Mouse (Mus musculus) MEL (cell line): ENCODE results near the gene Fmo6. TPM values are rescaled to one million over a fixed set of nuclear protein-coding genes. Genes with fewer than 3 reads are reported as not detected.

Experiments used
- DNase-seq: peaks from one replicate; pipeline ENCODE4 v3.0.0; 2011; ENCODE audit warnings: low read depth, low spot score
- H3K27ac ChIP-seq: 2 replicates; pipeline ENCODE4 v1.5.1; 2012; ENCODE audit warnings: low read depth, mild to moderate bottlenecking, control low read depth, low read length, moderate library complexity; ENCODE audit not compliant: control insufficient read depth
- H3K27me3 ChIP-seq, 2 experiments: fragments of 150-350 bp in 1 of 2; sonication (generic) in 1 of 2; 2 replicates each; pipeline ENCODE4 v1.6.1; 2012; ENCODE audit warnings: low read length in 2 of 2, mild to moderate bottlenecking in 2 of 2, improper control_type of control experiment in 1 of 2, moderate library complexity in 1 of 2; ENCODE audit not compliant: insufficient read depth in 2 of 2, control insufficient read depth in 1 of 2
- H3K36me3 ChIP-seq, 2 experiments: 2 replicates each; pipeline ENCODE4 v1.6.1; 2012 to 2014; ENCODE audit warnings: low read length in 2 of 2, improper control_type of control experiment in 1 of 2, inconsistent platforms in 1 of 2, mild to moderate bottlenecking in 1 of 2; ENCODE audit not compliant: insufficient read depth in 2 of 2, control insufficient read depth in 1 of 2
- H3K4me1 ChIP-seq, 2 experiments: fragments of 150-350 bp in 1 of 2; sonication (generic) in 1 of 2; 2 replicates each; pipeline ENCODE4 v1.6.1; 2012; ENCODE audit warnings: low read length in 2 of 2, improper control_type of control experiment in 1 of 2, mild to moderate bottlenecking in 1 of 2; ENCODE audit not compliant: insufficient read depth in 2 of 2, control insufficient read depth in 1 of 2
- H3K4me3 ChIP-seq, 2 experiments: fragments of 150-350 bp in 1 of 2; sonication (generic) in 1 of 2; 2 replicates each; pipeline ENCODE4 v1.5.1; 2012; ENCODE audit warnings: low read depth in 2 of 2, low read length in 2 of 2, mild to moderate bottlenecking in 2 of 2, moderate library complexity in 2 of 2, control low read depth in 1 of 2, improper control_type of control experiment in 1 of 2; ENCODE audit not compliant: control insufficient read depth in 1 of 2, insufficient read depth in 1 of 2
- H3K79me2 ChIP-seq: 2 replicates; pipeline ENCODE4 v1.6.1; 2012; ENCODE audit warnings: mild to moderate bottlenecking, low read length, moderate library complexity; ENCODE audit not compliant: control insufficient read depth, poor library complexity, insufficient read depth
- H3K9ac ChIP-seq: 2 replicates; pipeline ENCODE4 v1.6.1; 2012; ENCODE audit warnings: low read depth, mild to moderate bottlenecking, control low read depth, low read length, moderate library complexity; ENCODE audit not compliant: control insufficient read depth, poor library complexity, severe bottlenecking
- H3K9me3 ChIP-seq: fragments of 150-350 bp; sonication (generic); replicated peaks from 2 replicates; pipeline ENCODE4 v1.6.1; 2012; ENCODE audit warnings: mild to moderate bottlenecking, low read length, improper control_type of control experiment, moderate library complexity; ENCODE audit not compliant: insufficient read depth
- CHD1 ChIP-seq: IDR thresholded peaks from 2 replicates; pipeline ENCODE4 v1.6.1; 2012; ENCODE audit warnings: low read depth, mild to moderate bottlenecking, inconsistent platforms, low read length, improper control_type of control experiment
- E2F4 ChIP-seq: IDR thresholded peaks from 2 replicates; pipeline ENCODE4 v1.6.1; 2011; ENCODE audit warnings: low read depth, low read length, improper control_type of control experiment, borderline replicate concordance
- ELF1 ChIP-seq: IDR thresholded peaks from 2 replicates; pipeline ENCODE4 v1.6.1; 2014; ENCODE audit warnings: low read depth, mild to moderate bottlenecking, inconsistent platforms, low read length, improper control_type of control experiment, moderate library complexity
- GABPA ChIP-seq: IDR thresholded peaks from 2 replicates; pipeline ENCODE4 v1.6.1; 2012; ENCODE audit warnings: low read depth, mild to moderate bottlenecking, inconsistent platforms, low read length, improper control_type of control experiment, moderate library complexity
- GATA1 ChIP-seq: IDR thresholded peaks from 2 replicates; pipeline ENCODE4 v1.6.1; 2011; ENCODE audit warnings: low read depth, low read length, improper control_type of control experiment
- KAT2A ChIP-seq: conservative IDR thresholded peaks from 2 replicates; pipeline ENCODE4 v1.6.1; 2012; ENCODE audit warnings: low read depth, low read length, improper control_type of control experiment, inconsistent platforms
- MAFK ChIP-seq: IDR thresholded peaks from 2 replicates; pipeline ENCODE4 v1.6.1; 2011; ENCODE audit warnings: low read depth, mild to moderate bottlenecking, low read length, improper control_type of control experiment, borderline replicate concordance
- MAZ ChIP-seq: IDR thresholded peaks from 2 replicates; pipeline ENCODE4 v1.6.1; 2012; ENCODE audit warnings: low read depth, mild to moderate bottlenecking, inconsistent platforms, low read length, improper control_type of control experiment
- MEF2A ChIP-seq: IDR thresholded peaks from 2 replicates; pipeline ENCODE4 v1.6.1; 2014; ENCODE audit warnings: low read depth, mild to moderate bottlenecking, inconsistent platforms, low read length, improper control_type of control experiment; ENCODE audit not compliant: poor library complexity, insufficient replicate concordance, severe bottlenecking; ENCODE audit errors: extremely low read depth
- MXI1 ChIP-seq: IDR thresholded peaks from 2 replicates; pipeline ENCODE4 v1.6.1; 2011; ENCODE audit warnings: mild to moderate bottlenecking, low read depth, low read length, improper control_type of control experiment
- MYB ChIP-seq: IDR thresholded peaks from 2 replicates; pipeline ENCODE4 v1.6.1; 2011; ENCODE audit warnings: mild to moderate bottlenecking, low read depth, low read length, improper control_type of control experiment
- MYC ChIP-seq: IDR thresholded peaks from 2 replicates; pipeline ENCODE4 v1.6.1; 2011; ENCODE audit warnings: low read depth, mild to moderate bottlenecking, low read length, improper control_type of control experiment, moderate library complexity
- NELFE ChIP-seq: IDR thresholded peaks from 2 replicates; pipeline ENCODE4 v1.6.1; 2011; ENCODE audit warnings: low read depth, low read length, improper control_type of control experiment
- NRF1 ChIP-seq: IDR thresholded peaks from 2 replicates; pipeline ENCODE4 v1.6.1; 2014; ENCODE audit warnings: low read depth, mild to moderate bottlenecking, inconsistent platforms, low read length, improper control_type of control experiment, moderate library complexity; ENCODE audit not compliant: poor library complexity, insufficient read depth, severe bottlenecking
- POLR2A ChIP-seq, 2 experiments: IDR thresholded peaks; 2 replicates each; pipeline ENCODE4 v1.6.1; 2011 to 2012; ENCODE audit warnings: low read length in 2 of 2, mild to moderate bottlenecking in 2 of 2, control low read depth in 1 of 2, improper control_type of control experiment in 1 of 2, low read depth in 1 of 2, moderate library complexity in 1 of 2; ENCODE audit not compliant: control insufficient read depth in 1 of 2, insufficient read depth in 1 of 2, poor library complexity in 1 of 2
- POLR2AphosphoS2 ChIP-seq: IDR thresholded peaks from 2 replicates; pipeline ENCODE4 v1.6.1; 2011; ENCODE audit warnings: low read length, improper control_type of control experiment
- POLR2AphosphoS5 ChIP-seq: IDR thresholded peaks from 2 replicates; pipeline ENCODE4 v1.6.1; 2012; ENCODE audit warnings: low read depth, borderline replicate concordance, mild to moderate bottlenecking, inconsistent platforms, low read length, moderate library complexity, mixed read lengths
- RCOR1 ChIP-seq: IDR thresholded peaks from 2 replicates; pipeline ENCODE4 v1.6.1; 2012; ENCODE audit warnings: low read depth, mild to moderate bottlenecking, inconsistent platforms, low read length, improper control_type of control experiment
- USF1 ChIP-seq: IDR thresholded peaks from 2 replicates; pipeline ENCODE4 v1.6.1; 2014; ENCODE audit warnings: low read depth, mild to moderate bottlenecking, inconsistent platforms, low read length, improper control_type of control experiment, moderate library complexity
- polyA plus RNA-seq, 2 experiments: library from polyadenylated mRNA; stranded (reverse) in 1 of 2; unstranded in 1 of 2; fragments of >175 nt in 1 of 2; fragments of >200 nt in 1 of 2; gene quantifications; 2 replicates each; pipeline versions ENCODE4 v1.2.1 to v1.2.4; 2012; ENCODE audit warnings: low replicate concordance in 2 of 2, low read depth in 1 of 2; ENCODE audit not compliant: insufficient read length in 2 of 2, insufficient read depth in 1 of 2, missing spikeins in 1 of 2
- total RNA-seq: library from RNA; depleted of rRNA; stranded (reverse); fragments of 300-350 nt; gene quantifications from 2 replicates; pipeline ENCODE4 v1.2.3, GENCODE M21; 2012

Fmo6 gene
- total and polyA plus RNA-seq, 3 experiments = not detected

GRCm38 (mm10) chr1:162893014-162893413, 44.3 kb downstream of the Fmo6 start:
- Histone ChIP-seq H3K4me3 (no peak overlapping the region), H3K27ac (no peak overlapping the region), H3K4me1 (no peaks in the 10 kb centered on the region), H3K9me3 (no peaks in the 10 kb centered on the region), H3K9ac (no peak overlapping the region), H3K36me3 (no peaks in the 10 kb centered on the region), H3K79me2 (no peaks in the 10 kb centered on the region), H3K27me3 (no peaks in the 10 kb centered on the region)
- TF ChIP-seq POLR2AphosphoS5 (no peak), GABPA (no peak), MYB (no peak), NRF1 (no peak), MXI1 (no peak), MAFK (no peak), ELF1 (no peak), USF1 (no peak), POLR2A (IDR thresholded peaks at IDR 0.05; ENCODE audit: control insufficient read depth in 1 of 2, insufficient read depth in 1 of 2, low read depth in 1 of 2, low read length in 2 of 2, poor library complexity in 1 of 2) (no peak), RCOR1 (no peak), MAZ (no peak), MYC (no peak), KAT2A (no peak), POLR2AphosphoS2 (no peak), MEF2A (no peak)
- DNase-seq = no peak

GRCm38 (mm10) chr1:162891980-162892451, 45.3 kb downstream of the Fmo6 start:
- TF ChIP-seq E2F4 = no peak
- no peak for TF ChIP-seq NELFE
- no peak for TF ChIP-seq ELF1
- TF ChIP-seq GATA1 = no peak
- no peak for TF ChIP-seq CHD1
- TF ChIP-seq, all 39 proteins: peak for 0
- no peaks in the 10 kb centered on the region for H3K4me1 ChIP-seq
- H3K79me2 ChIP-seq = no peaks in the 10 kb centered on the region
- no peaks in the 10 kb centered on the region for H3K36me3 ChIP-seq
- H3K9me3 ChIP-seq = no peaks in the 10 kb centered on the region
- DNase-seq = no peak
- H3K4me3 ChIP-seq = no peak overlapping the region
- no peak overlapping the region for H3K27ac ChIP-seq
- no peaks in the 10 kb centered on the region for H3K27me3 ChIP-seq
- no peak overlapping the region for H3K9ac ChIP-seq
